Mouse (Mus musculus) heart, embryonic 16.5 days (tissue): ENCODE measurements at regions not wholly inside any gene's neighbourhood (a gene's known extent, or its start where the extent isn't known, plus 50 kb on each side); places are given as distances from the start of the nearest gene placed in this dataset.

Experiments used
- ATAC-seq: fragments of 200-750 bp; cut with Nextera tagmentation; replicated peaks from 2 replicates; pipeline ENCODE4 v1.8.0; 2017; ENCODE audit warnings: moderate number of reproducible peaks; ENCODE audit not compliant: insufficient read depth, low FRiP score; ENCODE audit errors: extremely low read depth
- H3K27ac ChIP-seq: fragments of 300-500 bp; sonication (generic); 2 replicates; pipeline ENCODE4 v1.5.1; 2014; ENCODE audit warnings: mild to moderate bottlenecking, low read length, control low read depth, moderate library complexity
- H3K27me3 ChIP-seq: fragments of 300-500 bp; sonication (generic); 2 replicates; pipeline ENCODE4 v1.6.1; 2014; ENCODE audit warnings: low read length, mixed read lengths; ENCODE audit not compliant: control insufficient read depth, insufficient read depth
- H3K36me3 ChIP-seq: fragments of 300-500 bp; sonication (generic); 2 replicates; pipeline ENCODE4 v1.6.1; 2014; ENCODE audit not compliant: control insufficient read depth, insufficient read depth
- H3K4me1 ChIP-seq: fragments of 300-500 bp; sonication (generic); 2 replicates; pipeline ENCODE4 v1.6.1; 2014; ENCODE audit warnings: low read length, mixed read lengths; ENCODE audit not compliant: control insufficient read depth, insufficient read depth
- H3K4me2 ChIP-seq: fragments of 300-500 bp; sonication (generic); 2 replicates; pipeline ENCODE4 v1.6.1; 2014; ENCODE audit warnings: low read depth, mild to moderate bottlenecking, control low read depth, low read length
- H3K4me3 ChIP-seq: fragments of 300-500 bp; sonication (generic); 2 replicates; pipeline ENCODE4 v1.5.1; 2014; ENCODE audit warnings: mild to moderate bottlenecking, control low read depth, low read length
- H3K9ac ChIP-seq: fragments of 300-500 bp; sonication (generic); 2 replicates; pipeline ENCODE4 v1.6.1; 2014; ENCODE audit warnings: low read length, control low read depth
- H3K9me3 ChIP-seq: fragments of 300-500 bp; sonication (generic); replicated peaks from 2 replicates; pipeline ENCODE4 v1.6.1; 2016; ENCODE audit warnings: low read length; ENCODE audit not compliant: control insufficient read depth
- WGBS: fragments of 180-500 bp; shearing (Covaris S2); extraction: QIAGEN DNeasy Blood & Tissue Kit; methylation state at CpG from one replicate; pipeline ENCODE4 v1.1.7; 2014; 5-methylcytosine and 5-hydroxymethylcytosine counted together

GRCm38 (mm10) chr9:87510683-87511082, 220.4 kb downstream of the Tbx18 start:
- Histone ChIP-seq H3K9ac (no peak overlapping the region), H3K27ac (no peak overlapping the region), H3K27me3 (no peaks in the 10 kb centered on the region), H3K9me3 (no peaks in the 10 kb centered on the region), H3K4me2 (no peak overlapping the region), H3K4me1 (no peaks in the 10 kb centered on the region), H3K4me3 (no peak overlapping the region), H3K36me3 (no peaks in the 10 kb centered on the region)
- ATAC-seq = no peak
- WGBS = 56% methylated on average over 4 of the region's 4 CpGs

GRCm38 (mm10) chr9:87504673-87505385, 226.2 kb downstream of the Tbx18 start:
- no peak for ATAC-seq
- Histone ChIP-seq H3K36me3 (no peaks in the 10 kb centered on the region), H3K9me3 (no peaks in the 10 kb centered on the region), H3K9ac (no peak overlapping the region), H3K27me3 (no peaks in the 10 kb centered on the region), H3K27ac (no peak overlapping the region), H3K4me1 (no peaks in the 10 kb centered on the region), H3K4me3 (no peak overlapping the region), H3K4me2 (no peak overlapping the region)
- 57% methylated on average over 10 of the region's 10 CpGs for WGBS

GRCm38 (mm10) chr9:87464141-87464540, 208.8 kb upstream of the Cep162 start:
- H3K27me3 ChIP-seq = no peaks in the 10 kb centered on the region
- no peaks in the 10 kb centered on the region for H3K36me3 ChIP-seq
- ATAC-seq = no peak
- 75% methylated on average over 3 of the region's 3 CpGs for WGBS
- no peak overlapping the region for H3K9ac ChIP-seq
- no peaks in the 10 kb centered on the region for H3K4me1 ChIP-seq
- H3K27ac ChIP-seq = no peak overlapping the region
- H3K9me3 ChIP-seq = no peaks in the 10 kb centered on the region; the same call in 1 of the 2 replicates
- H3K4me2 ChIP-seq = no peak overlapping the region
- no peak overlapping the region for H3K4me3 ChIP-seq

- H3K4me1 ChIP-seq = no peaks in the 10 kb centered on the region
- H3K9ac ChIP-seq = no peak overlapping the region
- no peak overlapping the region for H3K4me2 ChIP-seq
- no peak overlapping the region for H3K27ac ChIP-seq
- H3K36me3 ChIP-seq = no peaks in the 10 kb centered on the region
- ATAC-seq = no peak
- 67% methylated on average over 2 of the region's 2 CpGs for WGBS
- no peaks in the 10 kb centered on the region for H3K27me3 ChIP-seq
- H3K4me3 ChIP-seq = no peak overlapping the region
- no peaks in the 10 kb centered on the region for H3K9me3 ChIP-seq
Observed at GRCm38 (mm10) chr9:87453261-87453660, 197.9 kb upstream of the Cep162 start.

- WGBS = 68% methylated on average over 2 of the region's 2 CpGs
- Histone ChIP-seq H3K4me1 (no peaks in the 10 kb centered on the region), H3K4me3 (no peak overlapping the region), H3K9me3 (no peaks in the 10 kb centered on the region), H3K9ac (no peak overlapping the region), H3K4me2 (no peak overlapping the region), H3K36me3 (no peaks in the 10 kb centered on the region), H3K27me3 (no peaks in the 10 kb centered on the region), H3K27ac (no peak overlapping the region)
- no peak for ATAC-seq
Observed at GRCm38 (mm10) chr9:87452571-87452970, 197.2 kb upstream of the Cep162 start.

- H3K4me3 ChIP-seq = no peak overlapping the region
- no peak for ATAC-seq
- no peak overlapping the region for H3K9ac ChIP-seq
- no peak overlapping the region for H3K4me2 ChIP-seq
- WGBS = 56% methylated on average over 10 of the region's 10 CpGs
- no peaks in the 10 kb centered on the region for H3K36me3 ChIP-seq
- H3K27me3 ChIP-seq = no peaks in the 10 kb centered on the region
- no peaks in the 10 kb centered on the region for H3K4me1 ChIP-seq
- H3K9me3 ChIP-seq = no peaks in the 10 kb centered on the region
- no peak overlapping the region for H3K27ac ChIP-seq
Observed at GRCm38 (mm10) chr9:87443467-87444235, 188.3 kb upstream of the Cep162 start.

GRCm38 (mm10) chr9:87432072-87432471, 176.7 kb upstream of the Cep162 start:
- H3K27ac ChIP-seq = no peak overlapping the region
- no peaks in the 10 kb centered on the region for H3K4me1 ChIP-seq
- H3K9me3 ChIP-seq = no peaks in the 10 kb centered on the region
- H3K27me3 ChIP-seq = no peaks in the 10 kb centered on the region
- no peak overlapping the region for H3K9ac ChIP-seq
- no peak overlapping the region for H3K4me3 ChIP-seq
- no peaks in the 10 kb centered on the region for H3K36me3 ChIP-seq
- no peak overlapping the region for H3K4me2 ChIP-seq
- no peak for ATAC-seq
- WGBS = 73% methylated on average over 8 of the region's 8 CpGs

GRCm38 (mm10) chr9:87431523-87431922, 176.2 kb upstream of the Cep162 start:
- no peaks in the 10 kb centered on the region for H3K36me3 ChIP-seq
- H3K27ac ChIP-seq = no peak overlapping the region
- no peaks in the 10 kb centered on the region for H3K4me1 ChIP-seq
- H3K4me2 ChIP-seq = no peak overlapping the region
- no peak overlapping the region for H3K4me3 ChIP-seq
- H3K27me3 ChIP-seq = no peaks in the 10 kb centered on the region
- WGBS = 70% methylated on average over 7 of the region's 7 CpGs
- H3K9me3 ChIP-seq = no peaks in the 10 kb centered on the region
- H3K9ac ChIP-seq = no peak overlapping the region
- ATAC-seq = no peak

GRCm38 (mm10) chr9:87425201-87425600, 169.9 kb upstream of the Cep162 start:
- Histone ChIP-seq H3K27me3 (no peaks in the 10 kb centered on the region; the same call in 1 of the 2 replicates), H3K4me1 (0 out of 2 replicates have a peak, but pooled peaks cover 2% of the 10 kb centered on the region), H3K4me3 (no peak overlapping the region), H3K4me2 (no peak overlapping the region), H3K9ac (no peak overlapping the region), H3K9me3 (no peaks in the 10 kb centered on the region), H3K27ac (no peak overlapping the region), H3K36me3 (no peaks in the 10 kb centered on the region)
- WGBS = 63% methylated on average over 4 of the region's 4 CpGs
- ATAC-seq = no peak
